Mouse (Mus musculus): ENCODE results near the gene Gm6502.
"Not testable (repeated sequence)": the region's sequence is repeated elsewhere in the genome, so short reads cannot be mapped to it uniquely, and the experiment has no call there.

Gene Gm6502

DNA sequence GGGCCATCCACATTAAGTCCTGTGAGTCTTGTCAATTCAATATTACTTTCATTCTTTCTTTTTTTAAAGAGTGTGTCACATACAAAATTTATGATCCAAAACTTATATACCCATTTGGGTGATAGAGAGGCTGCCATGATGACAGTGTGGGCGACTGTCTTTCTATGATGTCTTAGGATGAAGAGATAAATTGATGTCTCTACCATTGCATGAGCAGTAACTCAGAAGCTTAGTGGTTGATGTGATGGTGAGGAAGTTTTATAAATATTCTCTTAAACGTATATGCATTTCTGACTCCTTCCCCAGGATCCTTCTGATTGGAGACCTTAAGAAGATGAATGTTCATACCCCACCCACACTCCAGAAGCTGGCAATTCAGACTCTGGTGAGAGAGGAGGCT is at the start of gene Gm6502:
TSS of gene Gm6502 (plus strand) at position 301 of the 400 bp plus-strand sequence.
- DNase-seq = not testable (repeated sequence)

DNA sequence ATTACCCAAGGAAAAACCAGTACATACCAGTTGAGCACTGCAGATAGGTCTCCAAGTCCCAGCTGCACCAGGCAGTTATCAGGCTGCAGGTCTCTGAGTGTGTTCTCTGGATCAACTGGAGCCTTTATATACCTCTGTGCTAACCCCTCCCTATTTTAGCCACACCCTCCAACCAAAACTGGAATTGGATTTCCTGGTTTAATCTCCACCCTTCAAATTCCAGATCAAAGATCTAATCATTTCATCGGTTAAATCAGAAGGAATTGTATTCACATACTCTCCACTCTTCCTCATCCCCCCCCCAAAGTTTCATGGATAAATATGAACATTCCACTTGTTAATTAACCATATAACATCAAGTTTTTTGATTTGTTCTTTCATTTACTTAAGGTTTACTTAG is 7.5 kb upstream of the Gm6502 start, which contains the start of gene A430089I19Rik:
TSS of gene A430089I19Rik (minus strand) at position 101 of the 400 bp plus-strand sequence.
- DNase-seq = not testable (repeated sequence)

DNA sequence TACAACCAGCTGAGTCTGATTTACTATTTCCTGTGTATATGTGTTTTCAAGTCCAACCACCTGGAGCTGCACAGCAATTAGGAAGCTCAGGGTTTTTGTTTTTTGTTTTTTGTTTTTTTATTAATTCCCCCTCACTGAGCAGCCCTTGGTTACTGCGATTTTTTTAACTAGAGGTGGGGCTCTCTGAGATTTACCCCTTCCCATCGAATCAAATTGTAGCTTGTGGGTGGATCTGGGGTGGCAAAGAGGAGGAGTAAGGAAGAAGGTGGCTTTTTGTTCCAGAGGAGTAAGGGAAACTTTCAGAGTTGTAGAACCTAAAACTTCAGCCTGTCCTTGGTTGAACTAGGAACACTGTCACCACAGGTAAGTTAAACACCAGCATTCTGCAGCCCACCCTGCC is 25.2 kb downstream of the Gm6502 start, which contains the start of gene AA792892:
TSS of gene AA792892 (plus strand) at position 301 of the 400 bp plus-strand sequence.
- not testable (repeated sequence) for DNase-seq

Measured in kidney, postnatal 14 days (tissue).